Comparison of ENCODE assay signal across 9 mouse cellular contexts in genomic region chr4:139833036-139833634, GRCm38 (mm10). TPM values are rescaled to one million over a fixed set of nuclear protein-coding genes. Genes with fewer than 3 reads are reported as not detected.
DNase-seq lines count a peak whose midpoint lies in the region; ATAC-seq and TF ChIP-seq lines count a peak whose summit lies in the region.
"Had no signal": no experiment of that assay in that cellular context is flagged by ENCODE, and none has a peak within 500 bp of the region (broad histone marks: within the 10 kb centered on the region; RNA-seq: fewer than 3 reads in every experiment).

Gene Pax7, minus strand, starts transcription at chr4:139833528.

- TF ChIP-seq CTCF in heart, postnatal 0 days (IDR thresholded peaks at IDR 0.05; ENCODE audit: low read depth), result no peak

- no peak for TF ChIP-seq EP300 in heart, postnatal 0 days (IDR thresholded peaks at IDR 0.05; ENCODE audit: low read depth)

- H3K36me3 ChIP-seq in heart, postnatal 0 days (replicated peaks; ENCODE audit: control insufficient read depth, insufficient read depth, low read length), result no peaks in the 10 kb centered on the region
- no peaks in the 10 kb centered on the region for H3K36me3 ChIP-seq in midbrain, embryonic 16.5 days (ENCODE audit: control insufficient read depth, insufficient read depth, low read length)

- no peak within 1 kb of the TSS for H3K27ac ChIP-seq in heart, postnatal 0 days (ENCODE audit: low read depth)
- H3K27ac ChIP-seq in midbrain, embryonic 16.5 days (ENCODE audit: low read length), result peak within 1 kb of the TSS; percentile 76

- H3K4me3 ChIP-seq in heart, postnatal 0 days (ENCODE audit: low read depth, low read length), result peak within 1 kb of the TSS; percentile 14
- H3K4me3 ChIP-seq in midbrain, embryonic 16.5 days (ENCODE audit: low read depth, low read length), result peak within 1 kb of the TSS; percentile 37

- no peaks in the 10 kb centered on the region for H3K4me1 ChIP-seq in heart, postnatal 0 days (ENCODE audit: control insufficient read depth, insufficient read depth)
- peaks cover 15% of the 10 kb centered on the region for H3K4me1 ChIP-seq in midbrain, embryonic 16.5 days (ENCODE audit: control insufficient read depth, insufficient read depth, low read length)

- ATAC-seq in heart, postnatal 0 days (ENCODE audit: insufficient read depth, low read depth), result no peak
- 0 out of 2 replicates have a peak, but pooled peaks have one; percentile 39 for ATAC-seq in midbrain, embryonic 16.5 days
- ATAC-seq in frontal cortex, adult (ENCODE audit: low TSS enrichment), result no peak
- ATAC-seq: Patski had no signal

- peaks cover 99% of the 10 kb centered on the region for H3K27me3 ChIP-seq in heart, postnatal 0 days (ENCODE audit: control insufficient read depth, insufficient read depth, low read length)
- H3K27me3 ChIP-seq in midbrain, embryonic 16.5 days (ENCODE audit: control insufficient read depth, insufficient read depth, low read depth, low read length), result peaks cover 53% of the 10 kb centered on the region

- H3K9ac ChIP-seq in heart, postnatal 0 days (replicated peaks; ENCODE audit: low read depth, low read length), result no peak within 1 kb of the TSS
- H3K9ac ChIP-seq in midbrain, embryonic 16.5 days (ENCODE audit: low read depth, low read length), result peak within 1 kb of the TSS; percentile 51

- H3K4me2 ChIP-seq in heart, postnatal 0 days (ENCODE audit: low read depth, low read length), result no peak within 1 kb of the TSS
- peak within 1 kb of the TSS; percentile 51 for H3K4me2 ChIP-seq in midbrain, embryonic 16.5 days (ENCODE audit: low read length)

- no peak for DNase-seq in heart, postnatal 0 days (ENCODE audit: low spot score)
- DNase-seq in heart, postnatal 25 days (ENCODE audit: low spot score), result no peak
- peak; percentile 80 for DNase-seq in embryo, embryonic 10 days (ENCODE audit: low spot score)
- peak; percentile 28 to 29 for DNase-seq in gastrocnemius, postnatal 36 days
- DNase-seq in kidney, adult 9 months, result no peak
- DNase-seq in thymus, postnatal 25 days, result no peak

- H3K9me3 ChIP-seq in heart, postnatal 0 days (replicated peaks; ENCODE audit: control insufficient read depth, low read length), result no peaks in the 10 kb centered on the region
- H3K9me3 ChIP-seq in midbrain, embryonic 16.5 days (replicated peaks; ENCODE audit: control insufficient read depth, low read length, poor library complexity, severe bottlenecking), result no peaks in the 10 kb centered on the region

- intact Hi-C loops in heart, postnatal 25 days (cut with DNase I), result no loop called here
- intact Hi-C loops in gastrocnemius, postnatal 36 days (cut with DNase I), result no loop called here

- under 1% methylated on average over 37 of the region's 41 CpGs for WGBS in heart, postnatal 0 days
- WGBS in midbrain, embryonic 16.5 days, result under 1% methylated on average over 39 of the region's 41 CpGs

RNA-seq across cellular contexts. Expression of gene Pax7, which starts in this region (rescaled TPM):
- total RNA-seq in heart, postnatal 0 days (2014; rRNA removed; ENCODE audit: low replicate concordance), result not detected in 2 replicates
- not detected in 2 replicates for polyA plus RNA-seq in heart, postnatal 0 days (2015; fragmentation: Nextera tagmentation; extraction: Ambion mirVana)
- not detected for total RNA-seq in heart, postnatal 25 days (2021)
- 1 to 10 TPM; 1.7 to 3.1 TPM for total RNA-seq in gastrocnemius, postnatal 36 days (2021)
- 2.3 and 4.4 TPM in 2 replicates for polyA plus RNA-seq in midbrain, embryonic 16.5 days (2015; fragmentation: Nextera tagmentation; extraction: Ambion mirVana)
- polyA plus RNA-seq: Patski had no signal

Comparison
In these comparisons a context has a peak if more than half of its experiments do, and no peak if none do; other contexts are left out.
1. DNase-seq: peak in embryo, embryonic 10 days (single experiment) and gastrocnemius, postnatal 36 days (2 of 2); none in heart, postnatal 0 days (single experiment), heart, postnatal 25 days (single experiment), kidney, adult 9 months (single experiment) and thymus, postnatal 25 days (single experiment).